12 mouse cellular contexts compared by ENCODE assay signal in the genomic region with DNA sequence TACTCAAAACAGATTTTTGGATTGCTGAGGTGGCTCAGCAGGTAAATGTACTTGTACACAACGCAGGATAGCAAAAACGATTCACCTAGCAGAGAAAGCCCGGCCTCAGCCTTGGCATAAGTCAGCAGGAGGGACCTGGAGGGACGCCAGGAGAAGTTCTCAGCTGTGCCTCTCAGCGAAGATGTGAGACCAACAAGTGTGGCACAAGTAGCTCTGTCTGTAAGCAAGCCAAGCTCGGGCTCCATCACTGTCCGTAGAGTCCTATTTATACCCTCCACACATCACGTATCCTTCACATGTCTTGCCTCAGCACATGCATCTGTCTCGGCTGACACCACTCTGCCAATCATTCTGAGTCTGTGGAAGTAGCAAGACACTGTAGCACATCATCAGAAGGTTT. TPM values are rescaled to one million over a fixed set of nuclear protein-coding genes. Genes with fewer than 3 reads are reported as not detected.
DNase-seq lines count a peak whose midpoint lies in the region; ATAC-seq and TF ChIP-seq lines count a peak whose summit lies in the region.
"Had no signal": no experiment of that assay in that cellular context is flagged by ENCODE, and none has a peak within 500 bp of the region (broad histone marks: within the 10 kb centered on the region; RNA-seq: fewer than 3 reads in every experiment).

No protein-coding gene starts in this region.

- H3K27ac ChIP-seq in kidney, adult 2 months (ENCODE audit: insufficient read depth, low read depth, low read length): no peak overlapping the region
- no peak overlapping the region for H3K27ac ChIP-seq in thymus, adult 2 months (ENCODE audit: control insufficient read depth, insufficient read depth, low read length)
- H3K27ac ChIP-seq: forebrain, embryonic 10.5 days; kidney, postnatal 0 days had no signal

- DNase-seq in kidney, adult 2 months: peak; percentile 27
- DNase-seq in kidney, postnatal 4 days: no peak
- peak; percentile 45 for DNase-seq in adrenal gland, postnatal 25 days
- peak; percentile 49 to 71 for DNase-seq in cerebellum, postnatal 25 days
- peak; percentile 12 to 52 for DNase-seq in kidney, postnatal 36 days
- no peak for DNase-seq in thymus, adult 2 months
- no peak for DNase-seq in spleen, postnatal 14 days (ENCODE audit: low spot score in 2 of 2)

- no peaks in the 10 kb centered on the region for H3K27me3 ChIP-seq in kidney, adult 2 months (replicated peaks; ENCODE audit: control insufficient read depth, insufficient read depth, low read length)
- H3K27me3 ChIP-seq in thymus, adult 2 months (ENCODE audit: control insufficient read depth, insufficient read depth, low read length): no peaks in the 10 kb centered on the region

- no peak for TF ChIP-seq POLR2A in kidney, adult 2 months (IDR thresholded peaks at IDR 0.05; ENCODE audit: low read depth, low read length)
- no peak for TF ChIP-seq POLR2A in thymus, adult 2 months (IDR thresholded peaks at IDR 0.05; ENCODE audit: control insufficient read depth, extremely low read depth, insufficient read depth, low read length, poor library complexity)

- ATAC-seq in megakaryocyte progenitor cell, adult 5-6 weeks (replicated peaks; ENCODE audit: poor library complexity): no peak
- ATAC-seq: midbrain, embryonic 16.5 days had no signal

- WGBS in kidney, adult 2 months: 68% methylated on average over 9 of the region's 9 CpGs
- WGBS in thymus, adult 2 months: 91% methylated on average over 9 of the region's 9 CpGs

- no peaks in the 10 kb centered on the region for H3K4me1 ChIP-seq in kidney, adult 2 months (ENCODE audit: control insufficient read depth, insufficient read depth, low read length)
- no peaks in the 10 kb centered on the region for H3K4me1 ChIP-seq in thymus, adult 2 months (replicated peaks; ENCODE audit: control insufficient read depth, insufficient read depth, low read length)
- H3K4me1 ChIP-seq: forebrain, embryonic 10.5 days had no signal

- no peaks in the 10 kb centered on the region for H3K36me3 ChIP-seq in kidney, adult 2 months (ENCODE audit: control insufficient read depth, insufficient read depth, low read length)
- H3K36me3 ChIP-seq in thymus, adult 2 months (ENCODE audit: control insufficient read depth, insufficient read depth, low read length): no peaks in the 10 kb centered on the region

- H3K4me3 ChIP-seq in kidney, adult 2 months (ENCODE audit: insufficient read depth, low read depth, low read length): no peak overlapping the region
- H3K4me3 ChIP-seq in thymus, adult 2 months (ENCODE audit: control insufficient read depth, insufficient read depth, low read length): no peak overlapping the region
- H3K4me3 ChIP-seq: forebrain, embryonic 10.5 days had no signal

- TF ChIP-seq CTCF in kidney, adult 2 months (conservative IDR thresholded peaks at IDR 0.05; ENCODE audit: insufficient read depth, insufficient read length, low read depth, low read length): no peak
- TF ChIP-seq CTCF in thymus, adult 2 months (IDR thresholded peaks at IDR 0.05; ENCODE audit: borderline replicate concordance, control insufficient read depth, extremely low read depth, insufficient read depth, low read length, poor library complexity): no peak

RNA-seq across cellular contexts. Expression of gene Irak1, which starts 44.2 kb away (rescaled TPM):
- 91.7 and 131 TPM in 2 replicates for polyA plus RNA-seq in kidney, adult 2 months (2012; rRNA removed)
- total RNA-seq in adrenal gland, postnatal 25 days (2021): 132 and 141 TPM in 2 replicates
- polyA plus RNA-seq in thymus, adult 2 months (2012; rRNA removed): 166 and 182 TPM in 2 replicates
- total RNA-seq in megakaryocyte progenitor cell, adult 5-6 weeks (2015): 74.6 and 83.9 TPM in 2 replicates
- total RNA-seq in megakaryocyte progenitor cell, adult 5-6 weeks (2017): 53.9 and 57.1 TPM in 2 replicates

RNA-seq across cellular contexts. Expression of gene Opn1mw, which starts 59.4 kb away (rescaled TPM):
- not detected in 2 replicates for polyA plus RNA-seq in kidney, adult 2 months (2012; rRNA removed)
- not detected in 2 replicates for total RNA-seq in adrenal gland, postnatal 25 days (2021)
- polyA plus RNA-seq in thymus, adult 2 months (2012; rRNA removed): not detected in 2 replicates
- not detected in 2 replicates for total RNA-seq in megakaryocyte progenitor cell, adult 5-6 weeks (2015)
- not detected in 2 replicates for total RNA-seq in megakaryocyte progenitor cell, adult 5-6 weeks (2017)
- total RNA-seq: liver, adult 2 months had no signal
- polyA plus RNA-seq: forebrain, embryonic 10.5 days; kidney, postnatal 0 days; liver, adult 2 months; midbrain, embryonic 16.5 days had no signal

Comparison
In these comparisons a context has a peak if more than half of its experiments do, and no peak if none do; other contexts are left out.
1. DNase-seq: peak in kidney, adult 2 months (single experiment), adrenal gland, postnatal 25 days (single experiment), cerebellum, postnatal 25 days (2 of 2) and kidney, postnatal 36 days (2 of 2); none in kidney, postnatal 4 days (0 of 2), thymus, adult 2 months (single experiment) and spleen, postnatal 14 days (0 of 2).